Comparison of ENCODE assay signal across 12 mouse cellular contexts in genomic region chr8:95130966-95131537, GRCm38 (mm10). TPM values are rescaled to one million over a fixed set of nuclear protein-coding genes. Genes with fewer than 3 reads are reported as not detected.
DNase-seq lines count a peak whose midpoint lies in the region; ATAC-seq and TF ChIP-seq lines count a peak whose summit lies in the region.
"Had no signal": no experiment of that assay in that cellular context is flagged by ENCODE, and none has a peak within 500 bp of the region (broad histone marks: within the 10 kb centered on the region; RNA-seq: fewer than 3 reads in every experiment).

No protein-coding gene starts in this region.

- H3K9ac ChIP-seq in heart, embryonic 12.5 days: no peak overlapping the region
- no peak overlapping the region for H3K9ac ChIP-seq in hindbrain, embryonic 14.5 days
- H3K9ac ChIP-seq: hindbrain, embryonic 13.5 days had no signal

- H3K27me3 ChIP-seq in E14TG2a.4 (ENCODE audit: insufficient read depth, low read length): no peaks in the 10 kb centered on the region
- H3K27me3 ChIP-seq in heart, embryonic 12.5 days (replicated peaks): no peaks in the 10 kb centered on the region
- no peaks in the 10 kb centered on the region for H3K27me3 ChIP-seq in hindbrain, embryonic 14.5 days (ENCODE audit: control insufficient read depth, insufficient read depth, low read length)

- DNase-seq in adrenal gland, adult (ENCODE audit: inconsistent age in 2 of 2, low spot score in 1 of 2): peak; percentile 69 to 80
- no peak for DNase-seq in adrenal gland, adult 8-10 months
- peak; percentile 86 to 93 for DNase-seq in kidney, postnatal 36 days
- DNase-seq in hindbrain, embryonic 14.5 days (ENCODE audit: low spot score): no peak
- DNase-seq in Muller cell, postnatal 12 days (ENCODE audit: inconsistent ontology term): no peak
- DNase-seq: cerebellum, adult 8-10 months had no signal

- peaks cover 47% of the 10 kb centered on the region for H3K36me3 ChIP-seq in E14TG2a.4 (ENCODE audit: insufficient read depth, low read length)
- H3K36me3 ChIP-seq in heart, embryonic 12.5 days: peaks cover 50% of the 10 kb centered on the region
- peaks cover 41% of the 10 kb centered on the region for H3K36me3 ChIP-seq in hindbrain, embryonic 14.5 days (replicated peaks; ENCODE audit: control insufficient read depth, insufficient read depth)
- H3K36me3 ChIP-seq: forebrain, embryonic 10.5 days had no signal

- H3K4me1 ChIP-seq in E14TG2a.4 (replicated peaks; ENCODE audit: low read depth, low read length): peaks cover 89% of the 10 kb centered on the region
- H3K4me1 ChIP-seq in heart, embryonic 12.5 days (replicated peaks): peaks cover 4% of the 10 kb centered on the region; the same call in 1 of the 2 replicates
- H3K4me1 ChIP-seq in hindbrain, embryonic 14.5 days (replicated peaks; ENCODE audit: control insufficient read depth, insufficient read depth, low read length): no peaks in the 10 kb centered on the region

- 58% methylated on average over 15 of the region's 15 CpGs for WGBS in heart, embryonic 12.5 days
- WGBS in hindbrain, embryonic 14.5 days: 64% methylated on average over 15 of the region's 15 CpGs

- peak overlapping the region; percentile 67 for H3K4me3 ChIP-seq in E14TG2a.4 (replicated peaks; ENCODE audit: low read length)
- H3K4me3 ChIP-seq in heart, embryonic 12.5 days: no peak overlapping the region
- no peak overlapping the region for H3K4me3 ChIP-seq in hindbrain, embryonic 14.5 days (replicated peaks; ENCODE audit: low read length)
- H3K4me3 ChIP-seq: forebrain, embryonic 10.5 days; hindbrain, embryonic 13.5 days; limb, embryonic 10.5 days had no signal

- no peaks in the 10 kb centered on the region for H3K9me3 ChIP-seq in E14TG2a.4 (ENCODE audit: low read length)
- no peaks in the 10 kb centered on the region for H3K9me3 ChIP-seq in heart, embryonic 12.5 days (replicated peaks)
- no peaks in the 10 kb centered on the region for H3K9me3 ChIP-seq in hindbrain, embryonic 14.5 days (ENCODE audit: control insufficient read depth, low read length)
- H3K9me3 ChIP-seq: forebrain, embryonic 10.5 days; hindbrain, embryonic 13.5 days; limb, embryonic 10.5 days had no signal

- no peak for TF ChIP-seq CTCF in E14TG2a.4 (conservative IDR thresholded peaks at IDR 0.05; ENCODE audit: low read length)

- ATAC-seq in heart, embryonic 12.5 days (ENCODE audit: insufficient number of reproducible peaks, low FRiP score): 0 out of 2 replicates have a peak, but pooled peaks have one; percentile 25
- ATAC-seq in hindbrain, embryonic 14.5 days (ENCODE audit: low FRiP score): no peak
- no peak for ATAC-seq in CD4-positive, CD25-positive, alpha-beta regulatory T cell, adult 4 months

- H3K27ac ChIP-seq in heart, embryonic 12.5 days (ENCODE audit: poor library complexity, severe bottlenecking): no peak overlapping the region
- no peak overlapping the region for H3K27ac ChIP-seq in hindbrain, embryonic 14.5 days
- H3K27ac ChIP-seq: forebrain, embryonic 10.5 days; hindbrain, embryonic 13.5 days; limb, embryonic 10.5 days had no signal

- no peak overlapping the region for H3K4me2 ChIP-seq in heart, embryonic 12.5 days
- H3K4me2 ChIP-seq in hindbrain, embryonic 14.5 days (replicated peaks): no peak overlapping the region
- H3K4me2 ChIP-seq: hindbrain, embryonic 13.5 days had no signal

RNA-seq across cellular contexts. Expression of gene Katnb1, which starts 50.1 kb away (rescaled TPM):
- 10 to 100 TPM; 13.8 to 23.6 (median 16.1) TPM for total RNA-seq in adrenal gland, adult 8-10 months (2022)
- polyA plus RNA-seq in heart, embryonic 12.5 days (2016; fragmentation: Nextera tagmentation; extraction: Ambion mirVana): 18.4 and 25.8 TPM in 2 replicates
- polyA plus RNA-seq in hindbrain, embryonic 14.5 days (2014; fragmentation: Nextera tagmentation; extraction: Ambion mirVana): 36.6 and 39.2 TPM in 2 replicates
- 10 to 100 TPM; 13.6 to 21.3 TPM for polyA plus RNA-seq in CD4-positive, CD25-positive, alpha-beta regulatory T cell, adult 4 months (2017; shearing (Covaris generic))

Comparison
In these comparisons a context has a peak if more than half of its experiments do, and no peak if none do; other contexts are left out.
1. DNase-seq: peak in adrenal gland, adult (2 of 2) and kidney, postnatal 36 days (2 of 2); none in adrenal gland, adult 8-10 months (single experiment), hindbrain, embryonic 14.5 days (single experiment) and Muller cell, postnatal 12 days (single experiment).